Mouse (Mus musculus) ES-Bruce4 (cell line): ENCODE data around the gene Fam214b. TPM values are rescaled to one million over a fixed set of nuclear protein-coding genes. Genes with fewer than 3 reads are reported as not detected.

Experiments used
- H3K27ac ChIP-seq: 2 replicates; pipeline ENCODE4 v1.5.1; 2012; ENCODE audit warnings: low read length, inconsistent platforms; ENCODE audit not compliant: insufficient read depth
- H3K27me3 ChIP-seq: 2 replicates; pipeline ENCODE4 v1.6.1; 2012; ENCODE audit warnings: mild to moderate bottlenecking, low read length, inconsistent platforms; ENCODE audit not compliant: control insufficient read depth, poor library complexity, insufficient read depth, severe bottlenecking
- H3K36me3 ChIP-seq: 2 replicates; pipeline ENCODE4 v1.6.1; 2012; ENCODE audit warnings: inconsistent platforms, mild to moderate bottlenecking, low read length, moderate library complexity; ENCODE audit not compliant: control insufficient read depth, poor library complexity, insufficient read depth, severe bottlenecking
- H3K4me1 ChIP-seq: one replicate; pipeline ENCODE4 v1.8.1; 2011; ENCODE audit warnings: low read length; ENCODE audit not compliant: control insufficient read depth, insufficient read depth
- H3K4me3 ChIP-seq: 2 replicates; pipeline ENCODE4 v1.5.1; 2011; ENCODE audit warnings: low read depth, mild to moderate bottlenecking, low read length
- H3K9ac ChIP-seq: 2 replicates; pipeline ENCODE4 v1.6.1; 2012; ENCODE audit warnings: low read depth, mild to moderate bottlenecking, inconsistent platforms; ENCODE audit not compliant: poor library complexity, severe bottlenecking
- H3K9me3 ChIP-seq: replicated peaks from 2 replicates; pipeline ENCODE4 v1.6.1; 2012; ENCODE audit warnings: mild to moderate bottlenecking, low read length, inconsistent platforms; ENCODE audit not compliant: control insufficient read depth, poor library complexity, insufficient read depth, severe bottlenecking
- CTCF ChIP-seq: IDR thresholded peaks from one replicate; pipeline ENCODE4 v1.8.1; 2011; ENCODE audit warnings: low read depth, low read length
- EP300 ChIP-seq: IDR thresholded peaks from 2 replicates; pipeline ENCODE4 v1.6.1; 2011; ENCODE audit warnings: low read depth, low read length; ENCODE audit not compliant: insufficient read depth
- POLR2A ChIP-seq: IDR thresholded peaks from one replicate; pipeline ENCODE4 v1.8.1; 2011; ENCODE audit warnings: low read length; ENCODE audit not compliant: insufficient read depth
- polyA plus RNA-seq: library from polyadenylated mRNA; stranded (reverse); fragments of >200 nt; gene quantifications from 2 replicates; pipeline ENCODE4 v1.2.4, GENCODE M21; 2011; ENCODE audit warnings: low read depth; ENCODE audit not compliant: missing spikeins, insufficient read depth, insufficient read length

Gene Fam214b
- polyA plus RNA-seq, 1 experiment, result 11.0 TPM

DNA sequence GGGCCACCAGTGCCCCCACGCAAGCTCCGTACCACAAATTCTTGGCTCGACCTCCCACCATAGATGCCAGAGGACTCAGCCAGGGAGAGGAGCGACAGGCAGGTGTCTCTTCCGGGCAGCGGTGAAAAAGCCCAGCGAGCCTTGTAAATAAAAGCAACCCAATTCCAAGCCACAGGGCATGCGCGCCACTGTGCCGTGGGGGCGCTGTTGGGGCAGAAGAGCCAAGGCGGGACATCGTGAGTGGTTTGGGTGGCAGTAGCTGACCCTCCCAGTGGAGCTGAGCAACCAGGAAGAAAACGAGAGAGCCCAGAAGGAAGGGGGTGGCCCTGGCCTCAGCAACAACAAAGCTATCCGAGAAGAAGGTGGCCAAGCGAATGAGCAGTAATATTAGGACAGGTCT is 25.1 kb downstream of the Fam214b start:
- peaks cover 32% of the 10 kb centered on the region for H3K36me3 ChIP-seq

DNA sequence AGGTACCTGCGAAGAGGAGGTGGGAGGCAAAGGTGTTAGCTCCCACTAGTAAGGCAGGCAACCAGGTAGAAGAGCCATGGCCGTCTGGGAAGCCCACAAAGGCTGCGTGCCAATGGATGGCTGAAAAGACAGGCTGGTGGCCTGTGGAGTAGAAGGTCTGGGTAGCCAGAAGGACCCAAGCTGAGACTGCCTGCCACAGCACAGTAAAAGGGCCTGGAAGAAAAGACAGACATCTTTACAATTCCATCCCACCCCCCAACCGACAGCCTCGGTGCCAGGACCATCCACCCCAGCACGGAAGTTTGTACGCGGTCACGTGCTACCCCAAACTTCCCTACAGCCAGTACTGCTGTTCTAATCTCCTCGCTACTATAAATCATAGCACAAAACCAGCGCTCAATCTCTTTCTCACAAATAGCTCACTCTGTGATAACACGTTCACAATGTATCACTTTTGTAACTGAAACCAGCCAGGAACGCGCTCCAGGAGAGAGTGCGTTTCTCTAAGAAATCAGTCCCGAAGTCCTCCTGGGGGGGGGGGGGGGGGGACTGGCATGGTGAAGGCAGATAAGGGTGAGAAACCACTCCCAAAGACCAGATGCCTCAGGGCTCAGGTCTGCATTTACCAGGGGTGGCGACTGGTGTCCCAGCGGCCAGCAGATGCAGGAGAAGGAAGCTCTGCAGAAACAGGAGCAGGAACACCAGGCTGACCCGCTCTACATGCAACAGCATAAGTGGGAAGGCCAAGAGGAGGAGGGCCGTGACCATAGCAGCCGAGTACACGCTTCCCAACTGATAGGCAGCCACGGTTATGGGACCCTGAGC is 26.2 kb downstream of the Fam214b start:
- TF ChIP-seq CTCF (no peak), POLR2A (no peak), EP300 (no peak)
- Histone ChIP-seq H3K36me3 (peaks cover 32% of the 10 kb centered on the region), H3K4me3 (no peak overlapping the region), H3K9me3 (no peaks in the 10 kb centered on the region), H3K4me1 (peaks cover 2% of the 10 kb centered on the region), H3K9ac (no peak overlapping the region), H3K27me3 (no peaks in the 10 kb centered on the region), H3K27ac (no peak overlapping the region)

More for the DNA sequence above, 25.1 kb downstream of the Fam214b start:
- Histone ChIP-seq H3K27ac (no peak overlapping the region; the same call in 1 of the 2 replicates), H3K27me3 (no peaks in the 10 kb centered on the region), H3K9me3 (no peaks in the 10 kb centered on the region), H3K9ac (peak overlapping the region; percentile 21; the same call in 1 of the 2 replicates), H3K4me3 (no peak overlapping the region), H3K4me1 (peaks cover 2% of the 10 kb centered on the region)
- no peak for TF ChIP-seq EP300
- TF ChIP-seq CTCF, result peak; percentile 37
- no peak for TF ChIP-seq POLR2A

DNA sequence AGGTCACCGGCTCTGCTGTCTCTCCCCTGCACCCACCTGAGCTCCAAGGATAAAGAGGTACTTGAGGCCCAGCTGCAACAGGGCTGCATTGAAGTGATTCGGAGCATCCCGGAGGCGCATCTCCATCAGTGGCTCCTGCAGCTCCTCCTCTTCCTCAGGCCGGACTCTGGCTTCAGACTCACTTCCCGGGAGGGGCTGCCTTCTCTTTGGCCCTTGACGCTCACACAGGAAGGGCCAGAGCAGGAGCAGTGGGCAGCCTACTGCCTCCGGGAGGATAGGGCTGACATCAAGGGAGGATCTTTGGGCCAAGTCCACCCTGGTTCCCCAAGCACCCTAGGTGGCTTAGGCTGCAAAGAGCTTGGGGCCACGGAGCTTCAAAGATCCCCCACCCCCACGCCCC is 26.8 kb downstream of the Fam214b start:
- Histone ChIP-seq H3K36me3 (peaks cover 32% of the 10 kb centered on the region), H3K27me3 (no peaks in the 10 kb centered on the region), H3K9ac (no peak overlapping the region), H3K27ac (no peak overlapping the region), H3K4me3 (no peak overlapping the region), H3K9me3 (no peaks in the 10 kb centered on the region), H3K4me1 (peaks cover 2% of the 10 kb centered on the region)
- TF ChIP-seq CTCF, result no peak
- TF ChIP-seq POLR2A, result no peak
- no peak for TF ChIP-seq EP300

DNA sequence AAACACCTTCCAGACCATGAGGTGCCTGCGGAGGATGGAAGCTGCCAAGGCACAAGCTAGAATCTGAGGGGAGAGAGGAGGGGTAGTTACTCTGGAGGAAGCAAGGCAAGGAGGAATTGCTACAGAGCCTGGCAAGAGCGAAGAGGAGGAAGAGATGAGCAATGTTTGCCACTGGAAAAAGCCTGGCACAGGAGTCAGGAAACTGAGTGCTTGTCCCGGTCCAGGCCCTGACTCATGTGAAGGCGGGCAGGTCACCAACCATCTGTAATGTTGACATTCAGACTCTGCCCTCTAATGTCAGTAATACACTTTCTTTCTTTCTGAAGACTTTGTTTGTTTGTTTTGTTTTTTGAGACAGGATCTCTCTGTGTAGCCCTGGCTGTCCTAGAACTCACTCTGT is 27.9 kb downstream of the Fam214b start:
- no peak for TF ChIP-seq CTCF
- TF ChIP-seq POLR2A, result no peak
- no peak for TF ChIP-seq EP300
- H3K9ac ChIP-seq, result no peak overlapping the region

DNA sequence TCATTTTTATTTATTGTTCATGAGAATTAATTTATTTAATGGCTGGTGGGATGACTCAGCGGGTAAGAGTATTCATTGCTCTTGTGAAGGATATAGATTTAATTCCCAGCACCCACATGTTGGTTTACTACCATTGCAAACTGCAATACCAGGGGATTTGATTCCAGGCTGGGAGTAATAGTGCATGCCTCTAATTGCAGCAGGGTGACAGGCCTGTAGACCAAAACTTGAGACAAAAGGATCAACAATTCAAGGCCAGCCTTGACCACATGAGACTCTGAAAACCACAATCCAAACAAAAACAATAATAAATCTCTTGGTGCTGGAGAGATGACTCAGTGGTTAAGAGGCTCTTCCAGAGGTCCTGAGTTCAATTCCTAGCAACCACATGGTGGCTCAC is 33.9 kb downstream of the Fam214b start:
- Histone ChIP-seq H3K27me3 (no peaks in the 10 kb centered on the region), H3K9ac (no peak overlapping the region), H3K4me3 (no peak overlapping the region), H3K4me1 (peaks cover 1% of the 10 kb centered on the region), H3K27ac (no peak overlapping the region), H3K9me3 (no peaks in the 10 kb centered on the region), H3K36me3 (0 out of 2 replicates have a peak, but pooled peaks cover 2% of the 10 kb centered on the region)
- no peak for TF ChIP-seq POLR2A
- no peak for TF ChIP-seq EP300
- no peak for TF ChIP-seq CTCF

More for the DNA sequence above, 27.9 kb downstream of the Fam214b start:
- peaks cover 30% of the 10 kb centered on the region for H3K36me3 ChIP-seq
- H3K27me3 ChIP-seq, result no peaks in the 10 kb centered on the region
- no peak overlapping the region for H3K4me3 ChIP-seq
- no peaks in the 10 kb centered on the region for H3K9me3 ChIP-seq
- H3K27ac ChIP-seq, result no peak overlapping the region
- H3K4me1 ChIP-seq, result no peaks in the 10 kb centered on the region

DNA sequence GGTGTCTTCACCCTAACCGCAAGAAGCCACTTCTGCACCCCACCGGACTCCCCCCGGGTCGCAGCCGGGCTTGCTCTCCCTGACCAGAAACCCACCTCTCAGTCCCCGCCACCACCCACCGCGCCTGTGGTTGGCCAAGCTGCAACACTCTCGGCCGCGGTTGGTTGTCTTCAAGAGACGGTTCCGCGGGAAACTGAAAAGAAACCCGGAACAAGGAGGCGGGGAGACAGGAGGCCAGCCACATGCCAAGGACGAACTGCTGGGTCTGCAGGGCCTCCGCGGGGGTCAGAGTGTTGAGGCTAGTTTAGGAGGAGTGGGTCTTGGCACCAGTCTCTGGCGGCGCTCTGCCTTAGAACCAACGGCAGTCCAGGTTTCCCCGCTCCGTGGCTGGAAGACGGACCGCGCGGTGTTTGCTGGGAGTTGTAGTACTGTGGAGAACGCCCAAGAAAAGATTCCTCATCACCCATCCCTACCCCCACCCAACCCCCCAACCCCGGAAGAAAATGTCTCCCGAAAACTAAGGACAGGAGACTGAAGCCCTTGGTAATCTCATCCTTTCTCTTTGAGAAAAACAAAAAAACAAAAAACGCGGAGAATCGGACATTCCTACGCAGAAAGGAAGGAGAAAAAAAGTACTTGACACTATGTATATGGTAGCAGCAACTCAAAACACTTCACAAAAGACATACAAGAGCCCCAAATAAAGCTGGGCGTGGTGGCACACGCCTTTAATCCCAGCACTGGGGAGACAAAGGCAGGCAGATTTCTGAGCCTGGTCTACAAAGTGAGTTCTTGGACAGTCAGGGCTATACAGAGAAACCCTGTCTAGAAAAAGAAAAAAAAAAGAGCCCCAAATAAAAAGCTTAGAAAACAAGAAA is 35.6 kb downstream of the Fam214b start, which contains the start of gene Fancg:
Gene Fancg (minus strand): TSS at position 346 of the 878 bp plus-strand sequence.
- Histone ChIP-seq H3K27me3 (no peaks in the 10 kb centered on the region), H3K9ac (peak within 1 kb of the TSS; percentile 62), H3K4me3 (peak within 1 kb of the TSS; percentile 90), H3K36me3 (no peaks in the 10 kb centered on the region), H3K9me3 (no peaks in the 10 kb centered on the region), H3K4me1 (peaks cover 1% of the 10 kb centered on the region), H3K27ac (peak within 1 kb of the TSS; percentile 60)
- TF ChIP-seq POLR2A (no peak), EP300 (no peak), CTCF (no peak)
